Mouse (Mus musculus) v-Abl transformed pro-B cells (cell line): ENCODE measurements around the gene Ccdc122.
"Not testable (repeated sequence)": the region's sequence is repeated elsewhere in the genome, so short reads cannot be mapped to it uniquely, and the experiment has no call there.

ENCODE experiments used
- in situ Hi-C, 2 experiments: fragments of 400-800 bp; cut with MboI; formaldehyde crosslinking; loops; one replicate each; pipeline ENCODE4 v1.15.1; 2025; ENCODE audit not compliant: unreplicated experiment in 2 of 2

The Ccdc122 gene

GRCm38 (mm10) chr14:77036226-77037046 is at the start of gene Ccdc122, which contains the start of gene Lacc1:
Ccdc122 (plus strand) TSS chr14:77036772.
Lacc1 (minus strand) TSS chr14:77036904.
- in situ Hi-C loops: no loop called here

GRCm38 (mm10) chr14:76990351-76990750 is 46.2 kb upstream of the Ccdc122 start:
- in situ Hi-C loops: not testable (repeated sequence)

GRCm38 (mm10) chr14:77004740-77005139 is 31.8 kb upstream of the Ccdc122 start:
- in situ Hi-C loops: loop anchor here (5.0 to 25.0 kb wide), 5 partner anchors 120 to 1742 kb away; no protein-coding TSS in a partner anchor

GRCm38 (mm10) chr14:77005566-77005965 is 31.0 kb upstream of the Ccdc122 start:
- in situ Hi-C loops: loop anchor here (5.0 to 25.0 kb wide), 5 partner anchors 121 to 1743 kb away; no protein-coding TSS in a partner anchor

- in situ Hi-C loops: loop anchor here (5.0 to 25.0 kb wide), 5 partner anchors 123 to 1746 kb away; no protein-coding TSS in a partner anchor
Observed at GRCm38 (mm10) chr14:77008238-77008637, 28.3 kb upstream of the Ccdc122 start.

- in situ Hi-C loops: loop anchor here (25.0 kb wide), 2 partner anchors 850 to 1750 kb away; no protein-coding TSS in a partner anchor
Observed at GRCm38 (mm10) chr14:77011804-77012203, 24.8 kb upstream of the Ccdc122 start.

GRCm38 (mm10) chr14:77016783-77017182 is 19.8 kb upstream of the Ccdc122 start:
- in situ Hi-C loops: loop anchor here (25.0 kb wide), 2 partner anchors 854 to 1754 kb away; no protein-coding TSS in a partner anchor

- in situ Hi-C loops: loop anchor here (25.0 kb wide), 2 partner anchors 855 to 1755 kb away; no protein-coding TSS in a partner anchor
Observed at GRCm38 (mm10) chr14:77017211-77017610, 19.4 kb upstream of the Ccdc122 start.

GRCm38 (mm10) chr14:77024499-77024898 is 12.1 kb upstream of the Ccdc122 start:
- in situ Hi-C loops: loop anchor here (10.0 to 25.0 kb wide), 3 partner anchors 862 to 1762 kb away; no protein-coding TSS in a partner anchor

- in situ Hi-C loops: loop anchor here (10.0 kb wide), 1 partner anchor 1155 kb away; no protein-coding TSS in a partner anchor
Observed at GRCm38 (mm10) chr14:77029319-77030054, 7.1 kb upstream of the Ccdc122 start.

- in situ Hi-C loops: no loop called here
Observed at GRCm38 (mm10) chr14:77030808-77031207, 5.8 kb upstream of the Ccdc122 start.

GRCm38 (mm10) chr14:77032433-77032832 is 4.1 kb upstream of the Ccdc122 start:
- in situ Hi-C loops: no loop called here

GRCm38 (mm10) chr14:77033391-77033790 is 3.2 kb upstream of the Ccdc122 start:
- in situ Hi-C loops: no loop called here

GRCm38 (mm10) chr14:77034175-77034915 is 2.2 kb upstream of the Ccdc122 start:
- in situ Hi-C loops: no loop called here

- in situ Hi-C loops: no loop called here
Observed at GRCm38 (mm10) chr14:77034970-77035369, 1.6 kb upstream of the Ccdc122 start.

- in situ Hi-C loops: no loop called here
Observed at GRCm38 (mm10) chr14:77037330-77037729, 758 bp downstream of the Ccdc122 start.

GRCm38 (mm10) chr14:77037832-77038425 is 1.4 kb downstream of the Ccdc122 start:
- in situ Hi-C loops: no loop called here

GRCm38 (mm10) chr14:77053288-77053687 is 16.7 kb downstream of the Ccdc122 start:
- in situ Hi-C loops: loop anchor here in 1 of 2 experiments (10.0 kb wide), 1 partner anchor 1222 kb away; no protein-coding TSS in a partner anchor

GRCm38 (mm10) chr14:77069361-77069760 is 32.8 kb downstream of the Ccdc122 start:
- in situ Hi-C loops: no loop called here

- in situ Hi-C loops: no loop called here
Observed at GRCm38 (mm10) chr14:77081248-77081647, 44.7 kb downstream of the Ccdc122 start.
